Mouse (Mus musculus) activated CD4-positive, CD25-positive, alpha-beta regulatory T cell (primary cell): ENCODE results near the gene Apba1. TPM values are rescaled to one million over a fixed set of nuclear protein-coding genes. Genes with fewer than 3 reads are reported as not detected.

Experiments
- polyA plus RNA-seq, 2 experiments: library from polyadenylated mRNA; unstranded; fragments of 100-300 nt; shearing (Covaris generic); gene quantifications; one replicate each; pipeline ENCODE4 v1.2.1; 2017

Gene Apba1
- polyA plus RNA-seq = under 1 TPM in 1 of 2 experiments, not detected in 1; 0.10 TPM

GRCm38 (mm10) chr19:23758554-23759321 is at the start of gene Apba1:
Gene Apba1, plus strand, starts transcription at chr19:23758887.

Other genes starting within 250 kb of the Apba1 start
- gene 1700028P14Rik, start 106.1 kb upstream of the Apba1 start, polyA plus RNA-seq = not detected
- 1 to 10 TPM; 7.6 to 8.6 TPM for gene Ptar1, start 71.5 kb upstream of the Apba1 start, polyA plus RNA-seq